Mouse (Mus musculus): ENCODE data around the gene Cmtm7. TPM values are rescaled to one million over a fixed set of nuclear protein-coding genes. Genes with fewer than 3 reads are reported as not detected.
"Not testable (repeated sequence)": the region's sequence is repeated elsewhere in the genome, so short reads cannot be mapped to it uniquely, and the experiment has no call there.

Gene Cmtm7
- polyA plus RNA-seq, 1 experiment from 2014 or later = 84.6 TPM

DNA sequence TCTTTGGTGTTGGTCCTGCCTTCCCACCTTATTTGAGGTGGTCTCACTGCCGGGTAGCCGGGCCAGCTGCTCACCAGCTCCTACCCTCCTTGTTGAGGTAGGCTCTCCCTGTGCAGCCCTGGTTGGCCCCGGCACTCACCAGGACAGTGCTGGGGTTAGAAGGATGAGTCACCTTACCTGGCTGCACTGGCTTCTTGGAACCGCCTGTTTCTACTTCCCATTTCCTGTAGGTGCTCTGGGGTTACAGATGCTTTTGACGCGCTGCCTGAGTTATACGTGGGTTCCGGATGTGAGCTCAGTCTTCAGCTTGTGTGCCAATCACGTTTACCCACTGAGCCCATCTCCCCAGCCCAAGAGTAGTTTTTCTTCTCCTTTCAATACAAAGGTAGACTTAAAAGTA, 41.3 kb downstream of the Cmtm7 start:
- Histone ChIP-seq H3K9me3 (ENCODE audit: control insufficient read depth, low read length) (no peaks in the 10 kb centered on the region), H3K4me1 (ENCODE audit: control insufficient read depth, insufficient read depth, low read length) (no peaks in the 10 kb centered on the region), H3K4me2 (ENCODE audit: low read depth, severe bottlenecking) (no peak overlapping the region), H3K27ac (replicated peaks; ENCODE audit: low read depth, low read length) (no peak overlapping the region), H3K27me3 (ENCODE audit: control insufficient read depth, insufficient read depth, low read length) (no peaks in the 10 kb centered on the region), H3K4me3 (ENCODE audit: low read depth, low read length) (no peak overlapping the region), H3K9ac (ENCODE audit: low read length) (no peak overlapping the region), H3K36me3 (ENCODE audit: control insufficient read depth, insufficient read depth, low read length) (peaks cover 6% of the 10 kb centered on the region; the same call in 1 of the 2 replicates)
- ATAC-seq (ENCODE audit: insufficient number of reproducible peaks, low FRiP score, low TSS enrichment, low read depth) = no peak
- 91% methylated on average over 9 of the region's 9 CpGs for WGBS
- DNase-seq (ENCODE audit: low spot score) = no peak

GRCm38 (mm10) chr9:114736442-114736841, 45.2 kb downstream of the Cmtm7 start:
- DNase-seq (ENCODE audit: low spot score) (no peak), ATAC-seq (ENCODE audit: insufficient number of reproducible peaks, low FRiP score, low TSS enrichment, low read depth) (no peak)
- Histone ChIP-seq H3K36me3 (ENCODE audit: control insufficient read depth, insufficient read depth, low read length) (0 out of 2 replicates have a peak, but pooled peaks cover 4% of the 10 kb centered on the region), H3K9ac (ENCODE audit: low read length) (no peak overlapping the region), H3K27me3 (ENCODE audit: control insufficient read depth, insufficient read depth, low read length) (no peaks in the 10 kb centered on the region), H3K4me1 (ENCODE audit: control insufficient read depth, insufficient read depth, low read length) (peaks cover 5% of the 10 kb centered on the region), H3K9me3 (ENCODE audit: control insufficient read depth, low read length) (no peaks in the 10 kb centered on the region), H3K4me2 (ENCODE audit: low read depth, severe bottlenecking) (no peak overlapping the region), H3K27ac (replicated peaks; ENCODE audit: low read depth, low read length) (no peak overlapping the region), H3K4me3 (ENCODE audit: low read depth, low read length) (no peak overlapping the region)
- WGBS = 71% methylated on average over 11 of the region's 11 CpGs

GRCm38 (mm10) chr9:114733238-114733637, 48.4 kb downstream of the Cmtm7 start:
- H3K27me3 ChIP-seq (ENCODE audit: control insufficient read depth, insufficient read depth, low read length) = no peaks in the 10 kb centered on the region
- 85% methylated on average over 2 of the region's 2 CpGs for WGBS
- no peak overlapping the region for H3K27ac ChIP-seq (replicated peaks; ENCODE audit: low read depth, low read length)
- no peak for ATAC-seq (ENCODE audit: insufficient number of reproducible peaks, low FRiP score, low TSS enrichment, low read depth)
- 0 out of 2 replicates have a peak, but pooled peaks cover 2% of the 10 kb centered on the region for H3K36me3 ChIP-seq (ENCODE audit: control insufficient read depth, insufficient read depth, low read length)
- no peak overlapping the region for H3K4me2 ChIP-seq (ENCODE audit: low read depth, severe bottlenecking)
- H3K4me1 ChIP-seq (ENCODE audit: control insufficient read depth, insufficient read depth, low read length) = peaks cover 5% of the 10 kb centered on the region
- H3K9ac ChIP-seq (ENCODE audit: low read length) = no peak overlapping the region
- no peak overlapping the region for H3K4me3 ChIP-seq (ENCODE audit: low read depth, low read length)
- no peaks in the 10 kb centered on the region for H3K9me3 ChIP-seq (ENCODE audit: control insufficient read depth, low read length)
- no peak for DNase-seq (ENCODE audit: low spot score)

DNA sequence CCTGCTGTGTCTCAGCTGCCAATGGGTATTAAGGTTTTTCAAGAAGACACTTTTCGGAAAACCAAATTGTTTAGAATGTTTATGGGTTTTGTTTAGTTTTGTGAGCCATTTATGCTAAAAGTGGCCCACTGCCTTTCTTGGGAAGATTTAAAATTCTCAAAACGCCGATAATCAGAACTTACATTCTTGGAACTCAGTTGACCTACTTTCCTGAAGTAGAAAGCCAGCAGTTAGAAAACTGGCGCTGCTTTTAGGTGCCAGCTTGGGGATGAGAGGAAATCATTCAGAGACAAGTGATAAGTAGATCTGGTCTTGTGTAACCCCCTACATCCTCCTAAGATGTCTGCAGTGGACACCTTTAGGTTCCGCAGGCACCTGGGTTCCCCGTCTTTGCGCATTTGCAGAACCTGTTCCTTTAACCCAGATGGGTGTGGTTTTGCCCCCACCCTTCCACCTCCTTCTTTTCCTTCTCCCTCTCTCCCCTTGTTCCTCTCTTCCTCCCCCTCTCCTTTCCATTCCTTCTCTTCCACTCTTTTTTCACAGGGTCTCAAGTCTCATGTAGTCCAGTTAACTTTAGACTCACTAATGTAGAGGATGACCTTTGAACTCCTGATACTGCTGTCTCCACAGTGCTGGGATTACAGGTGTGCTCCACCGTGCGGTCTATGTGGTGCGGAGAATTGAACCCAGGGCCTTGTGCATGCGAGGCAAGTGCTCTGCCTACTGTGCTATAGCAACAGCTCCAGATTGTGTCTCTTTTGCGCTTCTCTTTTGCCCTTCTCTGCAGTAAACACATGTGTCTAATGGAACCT, 49.6 kb downstream of the Cmtm7 start:
- no peaks in the 10 kb centered on the region for H3K36me3 ChIP-seq (ENCODE audit: control insufficient read depth, insufficient read depth, low read length)
- ATAC-seq (ENCODE audit: insufficient number of reproducible peaks, low FRiP score, low TSS enrichment, low read depth) = no peak
- DNase-seq (ENCODE audit: low spot score) = no peak
- no peaks in the 10 kb centered on the region for H3K9me3 ChIP-seq (ENCODE audit: control insufficient read depth, low read length)
- H3K4me3 ChIP-seq (ENCODE audit: low read depth, low read length) = peak overlapping the region; percentile 84
- no peaks in the 10 kb centered on the region for H3K27me3 ChIP-seq (ENCODE audit: control insufficient read depth, insufficient read depth, low read length)
- peak overlapping the region; percentile 87; the same call in 1 of the 2 replicates for H3K9ac ChIP-seq (ENCODE audit: low read length)
- no peak overlapping the region for H3K27ac ChIP-seq (replicated peaks; ENCODE audit: low read depth, low read length)
- H3K4me2 ChIP-seq (ENCODE audit: low read depth, severe bottlenecking) = peak overlapping the region; percentile 68
- 74% methylated on average over 12 of the region's 12 CpGs for WGBS
- H3K4me1 ChIP-seq (ENCODE audit: control insufficient read depth, insufficient read depth, low read length) = peaks cover 5% of the 10 kb centered on the region

DNA sequence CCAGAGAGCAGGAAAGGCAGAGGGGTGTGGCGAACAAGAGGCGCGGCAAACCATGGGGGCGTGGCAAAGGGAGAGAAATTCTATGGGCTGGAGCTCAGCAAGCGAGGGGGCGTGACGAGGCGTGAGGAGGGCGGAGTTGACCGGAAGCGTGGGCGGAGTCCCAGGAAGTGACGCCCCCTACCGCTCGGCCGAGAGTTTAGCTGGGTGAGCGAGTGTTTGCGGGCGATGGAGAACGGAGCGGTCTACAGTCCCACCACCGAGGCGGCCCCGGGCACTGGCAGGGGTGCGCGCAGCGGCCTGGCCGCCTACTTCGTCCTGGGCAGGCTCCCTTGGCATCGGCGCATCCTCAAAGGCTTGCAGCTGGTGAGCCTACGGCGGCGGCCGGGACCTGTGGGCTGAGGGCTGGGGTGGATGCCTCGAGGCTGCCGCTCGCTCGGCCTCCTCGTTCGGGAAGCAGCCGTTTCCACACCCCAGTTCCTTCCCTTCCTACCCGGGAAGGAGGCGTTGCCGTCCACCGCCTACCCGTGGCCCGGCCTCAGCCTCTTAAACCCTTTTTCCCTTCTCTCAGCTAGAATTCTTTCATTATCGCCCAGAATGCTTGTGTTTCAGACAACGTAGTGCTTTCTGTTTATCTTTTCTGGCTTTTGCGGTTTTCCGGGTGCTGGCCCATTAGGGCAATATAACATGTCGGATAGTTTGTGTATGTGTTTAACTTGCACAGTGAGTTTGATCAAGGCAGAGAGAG, 50.5 kb downstream of the Cmtm7 start, which contains the start of gene Cmtm6:
TSS of gene Cmtm6 (plus strand) at position 106 of the 745 bp plus-strand sequence.
- Histone ChIP-seq H3K27me3 (ENCODE audit: control insufficient read depth, insufficient read depth, low read length) (no peaks in the 10 kb centered on the region), H3K4me1 (ENCODE audit: control insufficient read depth, insufficient read depth, low read length) (peaks cover 5% of the 10 kb centered on the region), H3K36me3 (ENCODE audit: control insufficient read depth, insufficient read depth, low read length) (no peaks in the 10 kb centered on the region), H3K4me2 (ENCODE audit: low read depth, severe bottlenecking) (peak within 1 kb of the TSS; percentile 68), H3K9me3 (ENCODE audit: control insufficient read depth, low read length) (no peaks in the 10 kb centered on the region), H3K9ac (ENCODE audit: low read length) (peak within 1 kb of the TSS; percentile 87), H3K4me3 (ENCODE audit: low read depth, low read length) (peak within 1 kb of the TSS; percentile 84), H3K27ac (replicated peaks; ENCODE audit: low read depth, low read length) (peak within 1 kb of the TSS; percentile 72; the same call in 1 of the 2 replicates)
- DNase-seq (ENCODE audit: low spot score) (peak; percentile 99), ATAC-seq (ENCODE audit: insufficient number of reproducible peaks, low FRiP score, low TSS enrichment, low read depth) (peak; percentile 92)
- WGBS = under 1% methylated on average over 53 of the region's 53 CpGs

- DNase-seq (ENCODE audit: low spot score) (no peak), ATAC-seq (ENCODE audit: insufficient number of reproducible peaks, low FRiP score, low TSS enrichment, low read depth) (no peak)
- Histone ChIP-seq H3K4me1 (ENCODE audit: control insufficient read depth, insufficient read depth, low read length) (peaks cover 5% of the 10 kb centered on the region), H3K9ac (ENCODE audit: low read length) (no peak overlapping the region), H3K4me2 (ENCODE audit: low read depth, severe bottlenecking) (peak overlapping the region; percentile 12; the same call in 1 of the 2 replicates), H3K36me3 (ENCODE audit: control insufficient read depth, insufficient read depth, low read length) (no peaks in the 10 kb centered on the region), H3K9me3 (ENCODE audit: control insufficient read depth, low read length) (no peaks in the 10 kb centered on the region), H3K4me3 (ENCODE audit: low read depth, low read length) (no peak overlapping the region), H3K27me3 (ENCODE audit: control insufficient read depth, insufficient read depth, low read length) (no peaks in the 10 kb centered on the region), H3K27ac (replicated peaks; ENCODE audit: low read depth, low read length) (no peak overlapping the region)
- 32% methylated on average over 28 of the region's 30 CpGs for WGBS
Observed at GRCm38 (mm10) chr9:114729911-114730805, 51.5 kb downstream of the Cmtm7 start.

- WGBS = 52% methylated on average over 2 of the region's 2 CpGs
- H3K9me3 ChIP-seq (ENCODE audit: control insufficient read depth, low read length); H3K9ac ChIP-seq (ENCODE audit: low read length); H3K27ac ChIP-seq (replicated peaks; ENCODE audit: low read depth, low read length); H3K4me1 ChIP-seq (ENCODE audit: control insufficient read depth, insufficient read depth, low read length); H3K4me2 ChIP-seq (ENCODE audit: low read depth, severe bottlenecking); H3K4me3 ChIP-seq (ENCODE audit: low read depth, low read length); H3K27me3 ChIP-seq (ENCODE audit: control insufficient read depth, insufficient read depth, low read length); ATAC-seq (ENCODE audit: insufficient number of reproducible peaks, low FRiP score, low TSS enrichment, low read depth); DNase-seq (ENCODE audit: low spot score); H3K36me3 ChIP-seq (ENCODE audit: control insufficient read depth, insufficient read depth, low read length): not testable (repeated sequence)
Observed at GRCm38 (mm10) chr9:114728432-114728831, 53.2 kb downstream of the Cmtm7 start.

DNA sequence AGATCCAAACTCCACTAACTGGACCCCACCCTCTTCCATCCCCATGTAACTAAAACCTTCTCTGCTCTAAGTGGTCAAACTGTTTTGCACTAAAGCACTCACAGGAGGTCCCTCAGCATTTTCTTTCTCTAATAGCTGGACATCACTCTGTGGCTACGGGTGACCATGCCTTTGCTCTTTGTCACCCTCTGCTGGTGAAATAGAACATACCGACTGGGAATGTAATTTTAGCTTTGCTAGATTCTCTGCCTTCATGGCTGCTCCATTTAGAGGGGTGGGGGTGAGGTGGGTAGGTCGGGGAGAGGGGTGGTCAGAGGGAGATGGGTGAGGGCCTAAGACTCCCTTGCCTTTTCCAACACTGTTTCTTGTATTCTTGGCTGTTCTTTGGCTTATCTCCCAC, 54.3 kb downstream of the Cmtm7 start:
- H3K4me2 ChIP-seq (ENCODE audit: low read depth, severe bottlenecking) = no peak overlapping the region
- DNase-seq (ENCODE audit: low spot score) = peak; percentile 54
- H3K27me3 ChIP-seq (ENCODE audit: control insufficient read depth, insufficient read depth, low read length) = no peaks in the 10 kb centered on the region
- H3K4me3 ChIP-seq (ENCODE audit: low read depth, low read length) = no peak overlapping the region
- no peaks in the 10 kb centered on the region for H3K9me3 ChIP-seq (ENCODE audit: control insufficient read depth, low read length)
- H3K36me3 ChIP-seq (ENCODE audit: control insufficient read depth, insufficient read depth, low read length) = peaks cover 3% of the 10 kb centered on the region; the same call in 1 of the 2 replicates
- WGBS = 8% methylated on average over 3 of the region's 3 CpGs
- no peak overlapping the region for H3K27ac ChIP-seq (replicated peaks; ENCODE audit: low read depth, low read length)
- H3K4me1 ChIP-seq (ENCODE audit: control insufficient read depth, insufficient read depth, low read length) = peaks cover 4% of the 10 kb centered on the region
- no peak for ATAC-seq (ENCODE audit: insufficient number of reproducible peaks, low FRiP score, low TSS enrichment, low read depth)
- H3K9ac ChIP-seq (ENCODE audit: low read length) = no peak overlapping the region

Data from limb, embryonic 11.5 days (tissue).